Mouse (Mus musculus) Patski (cell line): ENCODE results near the gene P3h1. TPM values are rescaled to one million over a fixed set of nuclear protein-coding genes. Genes with fewer than 3 reads are reported as not detected.
A peak's percentile ranks its signal among the peaks of the same experiment; 100 is the strongest.

ENCODE experiments used
- ATAC-seq: fragments of 100-300 bp; one replicate; pipeline ENCODE4 v1.8.0; 2021
- CTCF ChIA-PET: fragments of 350-600 bp; sonication (Branson Sonifier 250); formaldehyde crosslinking; loops from one replicate; lab custom pipeline; 2022; ENCODE audit warnings: inconsistent platforms; lab: Charles Lee
- POLR2A ChIA-PET: fragments of 350-600 bp; sonication (Branson Sonifier 250); formaldehyde crosslinking; loops from one replicate; lab custom pipeline; 2022; ENCODE audit warnings: antibody characterized with exemption, inconsistent platforms; lab: Charles Lee
- DNase-seq: peaks from one replicate; pipeline ENCODE4 v3.0.0-alpha.2; 2011; ENCODE audit warnings: low read depth, low spot score
- H3K27me3 ChIP-seq: fragments of 371-371 bp; one replicate; pipeline ENCODE4 v1.5.1; 2021
- CTCF ChIP-seq: fragments of 100-300 bp; IDR thresholded peaks from one replicate; pipeline ENCODE4 v1.5.1; 2021
- in situ Hi-C: fragments of 300-500 bp; cut with MboI; formaldehyde crosslinking; loops from 3 replicates; pipeline ENCODE4 v1.11.1; 2018; ENCODE audit warnings: low pct_unique_long_range_greater_than_20kb, mixed read lengths
- polyA plus RNA-seq: library from polyadenylated mRNA; unstranded; gene quantifications from one replicate; pipeline ENCODE4 v1.2.3, GENCODE M21; 2021

P3h1 gene
- polyA plus RNA-seq, 1 experiment from 2014 or later = 45.3 TPM

- TF ChIP-seq CTCF = no peak
- ATAC-seq (no peak), DNase-seq (no peak)
- in situ Hi-C loops = no loop called here
- ChIA-PET POLR2A (no interaction called here), CTCF (interaction anchor here (1.2 to 2.2 kb wide), 6 partner anchors 9 to 396 kb away, joined by 3 to 11 read pairs (median 3); no protein-coding TSS in a partner anchor)
- no peaks in the 10 kb centered on the region for H3K27me3 ChIP-seq
Observed at GRCm38 (mm10) chr4:119238661-119239060, 5.9 kb downstream of the P3h1 start.

- TF ChIP-seq CTCF = no peak
- DNase-seq = no peak
- ATAC-seq = peak; percentile 44
- ChIA-PET CTCF (interaction anchor here (0.9 to 2.2 kb wide), 8 partner anchors 8 to 395 kb away, joined by 3 to 11 read pairs (median 3); no protein-coding TSS in a partner anchor), POLR2A (no interaction called here)
- in situ Hi-C loops = no loop called here
- no peaks in the 10 kb centered on the region for H3K27me3 ChIP-seq
Observed at GRCm38 (mm10) chr4:119239181-119239682, 6.5 kb downstream of the P3h1 start.

DNA sequence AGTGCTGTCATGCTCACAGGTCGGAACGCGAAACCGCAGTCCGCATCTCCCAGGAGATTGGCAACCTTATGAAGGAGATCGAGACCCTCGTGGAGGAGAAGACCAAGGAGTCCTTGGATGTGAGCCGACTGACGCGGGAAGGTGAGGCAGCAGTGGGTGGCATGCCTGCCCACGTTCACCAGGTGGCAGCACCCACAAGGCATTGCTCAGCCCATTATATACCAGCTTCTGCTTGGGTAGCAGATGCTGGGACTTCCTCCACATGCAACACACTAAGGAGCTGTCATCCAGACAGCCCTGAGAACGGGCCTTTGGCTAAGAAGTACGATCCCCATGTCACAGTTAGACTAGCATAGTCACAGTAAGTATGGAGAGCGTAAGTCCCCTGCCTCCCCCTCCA, 8.9 kb downstream of the P3h1 start:
- TF ChIP-seq CTCF = no peak
- ATAC-seq = no peak
- no peaks in the 10 kb centered on the region for H3K27me3 ChIP-seq
- in situ Hi-C loops = loop anchor here (5.0 to 10.0 kb wide), 3 partner anchors 176 to 423 kb away; partner anchors contain the start of genes Ccdc30, Foxj3 and Frg2f1
- POLR2A ChIA-PET = no interaction called here
- no peak for DNase-seq
- CTCF ChIA-PET = interaction anchor here (1.1 kb wide), 1 partner anchor 100 kb away, joined by 4 read pairs; no protein-coding TSS in a partner anchor

DNA sequence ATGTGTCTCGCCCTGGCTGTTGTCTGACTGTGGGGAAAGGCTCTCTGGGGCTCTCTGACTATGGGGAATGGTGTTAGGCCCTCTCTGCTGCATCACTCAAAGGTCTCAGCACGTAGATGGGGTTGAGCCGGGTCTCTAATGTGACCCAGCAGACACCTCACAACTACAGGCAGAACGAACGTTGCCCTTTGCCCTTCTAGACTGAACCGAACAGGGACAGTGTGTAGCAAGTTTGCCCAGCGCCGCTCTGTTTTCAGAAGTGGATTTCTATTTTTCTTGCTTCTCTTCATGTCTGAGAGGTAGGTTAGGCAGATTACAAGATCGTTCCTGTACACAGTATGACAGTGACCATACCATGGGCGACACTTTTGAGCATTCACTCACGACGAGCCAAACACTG, 9.9 kb downstream of the P3h1 start:
- no peak for ATAC-seq
- CTCF ChIA-PET = no interaction called here
- in situ Hi-C loops = loop anchor here (5.0 to 10.0 kb wide), 3 partner anchors 175 to 422 kb away; partner anchors contain the start of genes Ccdc30, Foxj3 and Frg2f1
- H3K27me3 ChIP-seq = no peaks in the 10 kb centered on the region
- DNase-seq = no peak
- POLR2A ChIA-PET = no interaction called here
- TF ChIP-seq CTCF = no peak

GRCm38 (mm10) chr4:119244468-119245240, 11.9 kb downstream of the P3h1 start:
- in situ Hi-C loops = loop anchor here (5.0 to 10.0 kb wide), 5 partner anchors 48 to 420 kb away; partner anchors contain the start of genes Ccdc30, Foxj3, Frg2f1 and Ybx1
- ATAC-seq (no peak), DNase-seq (no peak)
- TF ChIP-seq CTCF = no peak
- H3K27me3 ChIP-seq = no peaks in the 10 kb centered on the region
- ChIA-PET CTCF (interaction anchor here (0.7 to 2.3 kb wide), 4 partner anchors 10 to 93 kb away, joined by 3 to 5 read pairs (median 3); no protein-coding TSS in a partner anchor), POLR2A (interaction anchor here (1.4 to 1.6 kb wide), 2 partner anchors 10 to 13 kb away, joined by 3 to 4 read pairs; no protein-coding TSS in a partner anchor)

- in situ Hi-C loops = loop anchor here (5.0 to 10.0 kb wide), 4 partner anchors 47 to 419 kb away; partner anchors contain the start of genes Foxj3, Frg2f1 and Ybx1
- H3K27me3 ChIP-seq = no peaks in the 10 kb centered on the region
- no peak for DNase-seq
- TF ChIP-seq CTCF = no peak
- CTCF ChIA-PET = interaction anchor here (0.7 to 3.1 kb wide), 6 partner anchors 9 to 93 kb away, joined by 3 to 17 read pairs (median 4); partner anchors contain the start of genes AU022252 and P3h1
- POLR2A ChIA-PET = no interaction called here
- no peak for ATAC-seq
Observed at GRCm38 (mm10) chr4:119245556-119245955, 12.8 kb downstream of the P3h1 start.

DNA sequence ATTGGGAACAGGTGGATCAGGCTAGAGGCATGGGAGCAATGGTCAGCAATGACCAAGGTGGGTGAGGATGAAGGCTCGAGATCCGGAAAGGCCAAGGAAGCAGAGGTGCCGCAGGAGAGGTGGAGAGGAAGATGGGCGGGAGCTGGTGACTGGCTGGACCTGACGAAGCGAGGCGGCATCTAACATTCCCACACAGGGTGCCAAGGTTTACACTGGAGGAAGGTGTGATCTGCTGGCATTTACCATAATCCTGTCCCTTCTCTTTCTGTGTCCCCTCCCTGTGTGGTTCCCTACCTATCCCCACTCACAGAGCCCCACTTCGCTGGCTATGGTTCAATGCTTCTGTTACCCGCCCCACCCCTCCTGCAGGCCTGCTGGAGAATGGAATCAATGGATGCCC, 13.2 kb downstream of the P3h1 start:
- H3K27me3 ChIP-seq = no peaks in the 10 kb centered on the region
- no peak for TF ChIP-seq CTCF
- in situ Hi-C loops = loop anchor here (5.0 to 10.0 kb wide), 4 partner anchors 46 to 419 kb away; partner anchors contain the start of genes Foxj3, Frg2f1 and Ybx1
- ATAC-seq (no peak), DNase-seq (no peak)
- CTCF ChIA-PET = interaction anchor here (1.0 to 3.1 kb wide), 6 partner anchors 7 to 93 kb away, joined by 3 to 17 read pairs (median 4); partner anchors contain the start of genes AU022252 and P3h1
- POLR2A ChIA-PET = no interaction called here

GRCm38 (mm10) chr4:119246688-119247225, 14.0 kb downstream of the P3h1 start:
- TF ChIP-seq CTCF = no peak
- no peaks in the 10 kb centered on the region for H3K27me3 ChIP-seq
- in situ Hi-C loops = loop anchor here (5.0 to 10.0 kb wide), 4 partner anchors 46 to 418 kb away; partner anchors contain the start of genes Foxj3, Frg2f1 and Ybx1
- POLR2A ChIA-PET = no interaction called here
- no peak for ATAC-seq
- CTCF ChIA-PET = interaction anchor here (1.1 to 3.1 kb wide), 5 partner anchors 7 to 132 kb away, joined by 3 to 17 read pairs (median 5); partner anchors contain the start of genes AU022252 and P3h1
- DNase-seq = no peak

GRCm38 (mm10) chr4:119247462-119248235, 14.9 kb downstream of the P3h1 start:
- POLR2A ChIA-PET = interaction anchor here (0.6 kb wide), 1 partner anchor 10 kb away, joined by 3 read pairs; no protein-coding TSS in a partner anchor
- CTCF ChIA-PET = interaction anchor here (0.9 to 3.1 kb wide), 9 partner anchors 8 to 131 kb away, joined by 3 to 17 read pairs (median 4); partner anchors contain the start of genes AU022252 and P3h1
- H3K27me3 ChIP-seq = no peaks in the 10 kb centered on the region
- ATAC-seq = peak; percentile 41
- no peak for TF ChIP-seq CTCF
- DNase-seq = no peak
- in situ Hi-C loops = loop anchor here (5.0 to 10.0 kb wide), 4 partner anchors 45 to 417 kb away; partner anchors contain the start of genes Foxj3, Frg2f1 and Ybx1
